Mouse (Mus musculus) limb, embryonic 11.5 days (tissue): ENCODE results near the gene Mmp21. TPM values are rescaled to one million over a fixed set of nuclear protein-coding genes. Genes with fewer than 3 reads are reported as not detected.
"Not testable (repeated sequence)": the region's sequence is repeated elsewhere in the genome, so short reads cannot be mapped to it uniquely, and the experiment has no call there.

Experiments
- ATAC-seq: fragments of 200-750 bp; cut with Nextera tagmentation; 2 replicates; pipeline ENCODE4 v1.8.0; 2017; ENCODE audit warnings: low read depth; ENCODE audit not compliant: insufficient number of reproducible peaks, low FRiP score, low TSS enrichment
- DNase-seq: peaks from one replicate; pipeline ENCODE4 v3.0.0-alpha.2; 2015; ENCODE audit warnings: low spot score
- H3K27ac ChIP-seq: fragments of 300-500 bp; sonication (generic); replicated peaks from 2 replicates; pipeline ENCODE4 v1.5.1; 2014; ENCODE audit warnings: low read depth, mild to moderate bottlenecking, low read length
- H3K27me3 ChIP-seq: fragments of 300-500 bp; sonication (generic); 2 replicates; pipeline ENCODE4 v1.6.1; 2014; ENCODE audit warnings: mild to moderate bottlenecking, low read length, mixed read lengths; ENCODE audit not compliant: control insufficient read depth, insufficient read depth
- H3K36me3 ChIP-seq: fragments of 300-500 bp; sonication (generic); 2 replicates; pipeline ENCODE4 v1.6.1; 2014; ENCODE audit warnings: mild to moderate bottlenecking, low read length, moderate library complexity, mixed read lengths; ENCODE audit not compliant: control insufficient read depth, insufficient read depth
- H3K4me1 ChIP-seq: fragments of 300-500 bp; sonication (generic); 2 replicates; pipeline ENCODE4 v1.6.1; 2014; ENCODE audit warnings: low read length, mixed read lengths; ENCODE audit not compliant: control insufficient read depth, insufficient read depth
- H3K4me2 ChIP-seq: fragments of 300-500 bp; sonication (generic); 2 replicates; pipeline ENCODE4 v1.6.1; 2014; ENCODE audit warnings: low read depth, mild to moderate bottlenecking, moderate library complexity; ENCODE audit not compliant: severe bottlenecking
- H3K4me3 ChIP-seq: fragments of 300-500 bp; sonication (generic); 2 replicates; pipeline ENCODE4 v1.5.1; 2014; ENCODE audit warnings: low read depth, low read length
- H3K9ac ChIP-seq: fragments of 300-500 bp; sonication (generic); 2 replicates; pipeline ENCODE4 v1.6.1; 2014; ENCODE audit warnings: mild to moderate bottlenecking, low read length
- H3K9me3 ChIP-seq: fragments of 300-500 bp; sonication (generic); 2 replicates; pipeline ENCODE4 v1.6.1; 2016; ENCODE audit warnings: low read length; ENCODE audit not compliant: control insufficient read depth
- WGBS: fragments of 180-500 bp; shearing (Covaris S2); extraction: QIAGEN DNeasy Blood & Tissue Kit; methylation state at CpG from one replicate; pipeline ENCODE4 v1.1.7; 2014; 5-methylcytosine and 5-hydroxymethylcytosine counted together
- polyA plus RNA-seq: library from polyadenylated mRNA; unstranded; fragments of >200 nt; fragmentation: Nextera tagmentation; extraction: Ambion mirVana; gene quantifications from 2 replicates; pipeline ENCODE4 v1.2.1, GENCODE M21; 2014

Gene Mmp21
- polyA plus RNA-seq, 1 experiment from 2014 or later = 0.08 TPM

- H3K9ac ChIP-seq = no peak overlapping the region
- H3K4me2 ChIP-seq = no peak overlapping the region
- no peak for DNase-seq
- H3K4me1 ChIP-seq = no peaks in the 10 kb centered on the region
- no peaks in the 10 kb centered on the region for H3K9me3 ChIP-seq
- whole genome bisulfite sequencing = 89% methylated on average over 7 of the region's 7 CpGs
- H3K27ac ChIP-seq = no peak overlapping the region
- ATAC-seq = no peak
- H3K36me3 ChIP-seq = no peaks in the 10 kb centered on the region
- H3K27me3 ChIP-seq = no peaks in the 10 kb centered on the region
- no peak overlapping the region for H3K4me3 ChIP-seq
Measured at GRCm38 (mm10) chr7:133703906-133704305, 24.0 kb upstream of the Mmp21 start.

GRCm38 (mm10) chr7:133702333-133702732 lies 22.5 kb upstream of the Mmp21 start:
- ATAC-seq (no peak), DNase-seq (no peak)
- Histone ChIP-seq H3K4me3 (no peak overlapping the region), H3K27ac (no peak overlapping the region), H3K4me1 (no peaks in the 10 kb centered on the region), H3K36me3 (no peaks in the 10 kb centered on the region), H3K9ac (no peak overlapping the region), H3K9me3 (no peaks in the 10 kb centered on the region), H3K27me3 (no peaks in the 10 kb centered on the region), H3K4me2 (no peak overlapping the region)
- WGBS = 79% methylated on average over 10 of the region's 10 CpGs

GRCm38 (mm10) chr7:133701366-133701765 lies 21.5 kb upstream of the Mmp21 start:
- Histone ChIP-seq H3K27ac (no peak overlapping the region), H3K36me3 (no peaks in the 10 kb centered on the region), H3K27me3 (no peaks in the 10 kb centered on the region), H3K4me3 (no peak overlapping the region), H3K9me3 (no peaks in the 10 kb centered on the region), H3K4me2 (no peak overlapping the region), H3K9ac (no peak overlapping the region; the same call in 1 of the 2 replicates), H3K4me1 (no peaks in the 10 kb centered on the region)
- WGBS = 96% methylated on average over 7 of the region's 7 CpGs
- DNase-seq (no peak), ATAC-seq (no peak)

- no peaks in the 10 kb centered on the region for H3K27me3 ChIP-seq
- 89% methylated on average over 4 of the region's 4 CpGs for WGBS
- H3K4me1 ChIP-seq = no peaks in the 10 kb centered on the region
- H3K4me2 ChIP-seq = no peak overlapping the region
- no peaks in the 10 kb centered on the region for H3K9me3 ChIP-seq
- H3K36me3 ChIP-seq = no peaks in the 10 kb centered on the region
- H3K4me3 ChIP-seq = no peak overlapping the region
- no peak for ATAC-seq
- DNase-seq = no peak
- no peak overlapping the region for H3K27ac ChIP-seq
- H3K9ac ChIP-seq = no peak overlapping the region
Measured at GRCm38 (mm10) chr7:133699885-133700284, 20.0 kb upstream of the Mmp21 start.

- H3K27me3 ChIP-seq = no peaks in the 10 kb centered on the region
- 90% methylated on average over 12 of the region's 12 CpGs for WGBS
- no peak overlapping the region for H3K9ac ChIP-seq
- H3K27ac ChIP-seq = no peak overlapping the region
- peak overlapping the region; percentile 10; the same call in 1 of the 2 replicates for H3K4me2 ChIP-seq
- no peak overlapping the region for H3K4me3 ChIP-seq
- H3K4me1 ChIP-seq = no peaks in the 10 kb centered on the region
- ATAC-seq (no peak), DNase-seq (no peak)
- H3K9me3 ChIP-seq = no peaks in the 10 kb centered on the region
- no peaks in the 10 kb centered on the region for H3K36me3 ChIP-seq
Measured at GRCm38 (mm10) chr7:133698021-133698709, 18.3 kb upstream of the Mmp21 start.

GRCm38 (mm10) chr7:133685644-133686043 lies 5.8 kb upstream of the Mmp21 start:
- H3K27ac ChIP-seq, H3K9ac ChIP-seq, H3K4me2 ChIP-seq, H3K27me3 ChIP-seq, H3K4me3 ChIP-seq, H3K9me3 ChIP-seq, H3K4me1 ChIP-seq, DNase-seq, ATAC-seq: not testable (repeated sequence)
- H3K36me3 ChIP-seq = peaks cover 15% of the 10 kb centered on the region; the same call in 1 of the 2 replicates

GRCm38 (mm10) chr7:133684701-133685100 lies 4.8 kb upstream of the Mmp21 start:
- H3K4me1 ChIP-seq = no peaks in the 10 kb centered on the region
- no peak for DNase-seq

GRCm38 (mm10) chr7:133684110-133684509 lies 4.2 kb upstream of the Mmp21 start:
- Histone ChIP-seq H3K36me3 (peaks cover 8% of the 10 kb centered on the region; the same call in 1 of the 2 replicates), H3K4me1 (no peaks in the 10 kb centered on the region), H3K27ac (no peak overlapping the region), H3K4me3 (no peak overlapping the region), H3K4me2 (no peak overlapping the region), H3K9ac (no peak overlapping the region), H3K9me3 (no peaks in the 10 kb centered on the region; the same call in 1 of the 2 replicates), H3K27me3 (no peaks in the 10 kb centered on the region)
- ATAC-seq (no peak), DNase-seq (no peak)
- WGBS = 85% methylated on average over 5 of the region's 5 CpGs

More at GRCm38 (mm10) chr7:133684701-133685100, 4.8 kb upstream of the Mmp21 start:
- no peak overlapping the region for H3K27ac ChIP-seq
- no peaks in the 10 kb centered on the region for H3K27me3 ChIP-seq
- no peak overlapping the region for H3K9ac ChIP-seq
- WGBS = 93% methylated on average over 6 of the region's 6 CpGs
- no peaks in the 10 kb centered on the region; the same call in 1 of the 2 replicates for H3K9me3 ChIP-seq
- ATAC-seq = no peak
- H3K4me2 ChIP-seq = no peak overlapping the region
- H3K4me3 ChIP-seq = no peak overlapping the region
- H3K36me3 ChIP-seq = peaks cover 10% of the 10 kb centered on the region; the same call in 1 of the 2 replicates
